In genomic region chr2:102030652-102031051, GRCm38 (mm10) we compare ENCODE assay signal across 7 mouse cellular contexts.
DNase-seq lines count a peak whose midpoint lies in the region; ATAC-seq lines count a peak whose summit lies in the region.

No protein-coding gene starts in this region.

- peaks cover 63% of the 10 kb centered on the region for H3K4me1 ChIP-seq in forebrain, embryonic 13.5 days
- H3K4me1 ChIP-seq in midbrain, embryonic 10.5 days = peaks cover 16% of the 10 kb centered on the region

- H3K4me2 ChIP-seq in forebrain, embryonic 13.5 days = no peak overlapping the region

- H3K9me3 ChIP-seq in forebrain, embryonic 13.5 days (replicated peaks) = no peaks in the 10 kb centered on the region
- H3K9me3 ChIP-seq in midbrain, embryonic 10.5 days (replicated peaks) = no peaks in the 10 kb centered on the region

- peak; percentile 68 for DNase-seq in ES-CJ7 (ENCODE audit: low read depth, low spot score)
- DNase-seq in adrenal gland, adult (ENCODE audit: inconsistent age in 2 of 2, low spot score in 1 of 2) = peak; percentile 27 to 76
- peak; percentile 65 to 78 for DNase-seq in layer of hippocampus, postnatal 10 days (ENCODE audit: low spot score in 2 of 2)
- peak; percentile 48 for DNase-seq in midbrain, embryonic 10.5 days (ENCODE audit: low spot score)
- DNase-seq in spleen, postnatal 36 days (ENCODE audit: low spot score in 2 of 2) = peak; percentile 59 to 65

- H3K9ac ChIP-seq in forebrain, embryonic 13.5 days = no peak overlapping the region

- no peaks in the 10 kb centered on the region for H3K36me3 ChIP-seq in forebrain, embryonic 13.5 days (ENCODE audit: poor library complexity, severe bottlenecking)
- peaks cover 7% of the 10 kb centered on the region; the same call in 1 of the 2 replicates for H3K36me3 ChIP-seq in midbrain, embryonic 10.5 days

- H3K27ac ChIP-seq in forebrain, embryonic 13.5 days = peak overlapping the region; percentile 57; the same call in 1 of the 2 replicates
- H3K27ac ChIP-seq in midbrain, embryonic 10.5 days (replicated peaks) = no peak overlapping the region

- peak; percentile 52; the same call in 1 of the 2 replicates for ATAC-seq in forebrain, embryonic 13.5 days
- peak; percentile 58 to 66; a peak in 2 of 4 replicates for ATAC-seq in hematopoietic stem cell, adult 5-6 weeks (replicated peaks in 1 of 2; ENCODE audit: insufficient read depth in 1 of 2, low FRiP score in 2 of 2, low TSS enrichment in 1 of 2, low read depth in 1 of 2, poor library complexity in 2 of 2, severe bottlenecking in 2 of 2)

- H3K27me3 ChIP-seq in forebrain, embryonic 13.5 days = no peaks in the 10 kb centered on the region
- no peaks in the 10 kb centered on the region for H3K27me3 ChIP-seq in midbrain, embryonic 10.5 days (ENCODE audit: low read depth, poor library complexity, severe bottlenecking)

- no peak overlapping the region for H3K4me3 ChIP-seq in forebrain, embryonic 13.5 days
- no peak overlapping the region for H3K4me3 ChIP-seq in midbrain, embryonic 10.5 days

- 22% methylated on average over 5 of the region's 5 CpGs for WGBS in forebrain, embryonic 13.5 days
- WGBS in midbrain, embryonic 10.5 days = 29% methylated on average over 5 of the region's 5 CpGs
